Mouse (Mus musculus) midbrain, postnatal 0 days (tissue): ENCODE measurements around the gene Tubb4b. TPM values are rescaled to one million over a fixed set of nuclear protein-coding genes. Genes with fewer than 3 reads are reported as not detected.

Experiments
- ATAC-seq: fragments of 200-750 bp; cut with Nextera tagmentation; 2 replicates; pipeline ENCODE4 v1.8.0; 2017; ENCODE audit warnings: moderate number of reproducible peaks, mild to moderate bottlenecking, moderate TSS enrichment, moderate library complexity; ENCODE audit not compliant: low FRiP score
- DNase-seq: peaks from one replicate; pipeline ENCODE4 v3.0.0-alpha.2; 2015; ENCODE audit warnings: low spot score
- H3K27ac ChIP-seq: fragments of 300-500 bp; sonication (generic); 2 replicates; pipeline ENCODE4 v1.5.1; 2014; ENCODE audit warnings: low read depth, mild to moderate bottlenecking, low read length, mixed read lengths
- H3K27me3 ChIP-seq: fragments of 300-500 bp; sonication (generic); 2 replicates; pipeline ENCODE4 v1.6.1; 2014; ENCODE audit warnings: low read length, control low read depth, mixed read lengths; ENCODE audit not compliant: insufficient read depth
- H3K36me3 ChIP-seq: fragments of 300-500 bp; sonication (generic); 2 replicates; pipeline ENCODE4 v1.6.1; 2014; ENCODE audit warnings: low read length, control low read depth, mixed read lengths; ENCODE audit not compliant: insufficient read depth
- H3K4me1 ChIP-seq: fragments of 300-500 bp; sonication (generic); 2 replicates; pipeline ENCODE4 v1.6.1; 2014; ENCODE audit warnings: mild to moderate bottlenecking, control low read depth, antibody characterized with exemption, low read length, mixed read lengths; ENCODE audit not compliant: insufficient read depth
- H3K4me2 ChIP-seq: fragments of 300-500 bp; sonication (generic); 2 replicates; pipeline ENCODE4 v1.6.1; 2014; ENCODE audit warnings: low read depth, mild to moderate bottlenecking, low read length, mixed read lengths; ENCODE audit not compliant: poor library complexity, severe bottlenecking
- H3K4me3 ChIP-seq: fragments of 300-500 bp; sonication (generic); 2 replicates; pipeline ENCODE4 v1.5.1; 2014; ENCODE audit warnings: low read depth, mild to moderate bottlenecking, low read length, moderate library complexity
- H3K9ac ChIP-seq: fragments of 300-500 bp; sonication (generic); replicated peaks from 2 replicates; pipeline ENCODE4 v1.6.1; 2014; ENCODE audit warnings: mild to moderate bottlenecking, low read length, moderate library complexity, mixed read lengths; ENCODE audit not compliant: poor library complexity, severe bottlenecking
- H3K9me3 ChIP-seq: fragments of 300-500 bp; sonication (generic); 2 replicates; pipeline ENCODE4 v1.6.1; 2016; ENCODE audit warnings: low read length, control low read depth
- CTCF ChIP-seq: IDR thresholded peaks from 2 replicates; pipeline ENCODE4 v1.5.1; 2016; ENCODE audit warnings: antibody characterized with exemption, mild to moderate bottlenecking
- WGBS: fragments of 180-500 bp; shearing (Covaris S2); extraction: QIAGEN DNeasy Blood & Tissue Kit; methylation state at CpG from one replicate; pipeline ENCODE4 v1.1.7; 2014; 5-methylcytosine and 5-hydroxymethylcytosine counted together
- polyA plus RNA-seq: library from polyadenylated mRNA; unstranded; fragments of >200 nt; fragmentation: Nextera tagmentation; extraction: Ambion mirVana; gene quantifications from 2 replicates; pipeline ENCODE4 v1.2.1, GENCODE M21; 2015
- total RNA-seq: library from RNA; depleted of rRNA; stranded (reverse); fragments of >200 nt; gene quantifications from 2 replicates; pipeline ENCODE4 v1.2.3, GENCODE M21; 2014

The Tubb4b gene
- total and polyA plus RNA-seq, 2 experiments from 2014 or later: 461 to 625 TPM

GRCm38 (mm10) chr2:25238106-25238505 is 13.6 kb upstream of the Tubb4b start:
- TF ChIP-seq CTCF: no peak
- Histone ChIP-seq H3K27me3 (no peaks in the 10 kb centered on the region; the same call in 1 of the 2 replicates), H3K27ac (no peak overlapping the region), H3K36me3 (no peaks in the 10 kb centered on the region), H3K4me2 (no peak overlapping the region), H3K4me1 (peaks cover 8% of the 10 kb centered on the region; the same call in 1 of the 2 replicates), H3K4me3 (no peak overlapping the region), H3K9me3 (no peaks in the 10 kb centered on the region), H3K9ac (no peak overlapping the region)
- ATAC-seq (no peak), DNase-seq (no peak)

- H3K9ac ChIP-seq: no peak overlapping the region
- H3K27ac ChIP-seq: no peak overlapping the region
- DNase-seq (no peak), ATAC-seq (no peak)
- no peak overlapping the region for H3K4me2 ChIP-seq
- no peaks in the 10 kb centered on the region for H3K36me3 ChIP-seq
- WGBS: 68% methylated on average over 4 of the region's 4 CpGs
- H3K4me3 ChIP-seq: no peak overlapping the region
- TF ChIP-seq CTCF: no peak
- H3K27me3 ChIP-seq: no peaks in the 10 kb centered on the region; the same call in 1 of the 2 replicates
- peaks cover 5% of the 10 kb centered on the region; the same call in 1 of the 2 replicates for H3K4me1 ChIP-seq
- H3K9me3 ChIP-seq: no peaks in the 10 kb centered on the region
Measured at GRCm38 (mm10) chr2:25237522-25237921, 13.0 kb upstream of the Tubb4b start.

- Histone ChIP-seq H3K27ac (no peak within 1 kb of the TSS), H3K4me3 (no peak within 1 kb of the TSS), H3K27me3 (no peaks in the 10 kb centered on the region; the same call in 1 of the 2 replicates), H3K36me3 (no peaks in the 10 kb centered on the region), H3K9me3 (no peaks in the 10 kb centered on the region), H3K4me2 (no peak within 1 kb of the TSS), H3K4me1 (peaks cover 4% of the 10 kb centered on the region; the same call in 1 of the 2 replicates), H3K9ac (no peak within 1 kb of the TSS)
- 38% methylated on average over 8 of the region's 8 CpGs for WGBS
- no peak for ATAC-seq
- TF ChIP-seq CTCF: no peak
- no peak for DNase-seq
Measured at GRCm38 (mm10) chr2:25236614-25237013, 12.1 kb upstream of the Tubb4b start, which contains the start of gene Rnf224. Gene Rnf224, minus strand, starts transcription at chr2:25236787.

GRCm38 (mm10) chr2:25234551-25235220 is 10.2 kb upstream of the Tubb4b start:
- ATAC-seq: no peak

GRCm38 (mm10) chr2:25234050-25234449 is 9.5 kb upstream of the Tubb4b start, which contains the start of gene Slc34a3:
Gene Slc34a3, minus strand, starts transcription at chr2:25234364.
- no peak within 1 kb of the TSS for H3K27ac ChIP-seq
- DNase-seq (no peak), ATAC-seq (no peak)
- H3K36me3 ChIP-seq: no peaks in the 10 kb centered on the region
- no peak within 1 kb of the TSS for H3K4me3 ChIP-seq
- no peaks in the 10 kb centered on the region; the same call in 1 of the 2 replicates for H3K4me1 ChIP-seq
- no peak within 1 kb of the TSS for H3K9ac ChIP-seq
- no peak within 1 kb of the TSS for H3K4me2 ChIP-seq
- no peaks in the 10 kb centered on the region for H3K9me3 ChIP-seq
- 87% methylated on average over 3 of the region's 3 CpGs for WGBS
- TF ChIP-seq CTCF: no peak
- no peaks in the 10 kb centered on the region; the same call in 1 of the 2 replicates for H3K27me3 ChIP-seq

More at GRCm38 (mm10) chr2:25234551-25235220, 10.2 kb upstream of the Tubb4b start:
- Histone ChIP-seq H3K27me3 (no peaks in the 10 kb centered on the region; the same call in 1 of the 2 replicates), H3K9me3 (no peaks in the 10 kb centered on the region), H3K27ac (no peak overlapping the region), H3K4me3 (no peak overlapping the region), H3K36me3 (no peaks in the 10 kb centered on the region), H3K9ac (no peak overlapping the region), H3K4me1 (no peaks in the 10 kb centered on the region), H3K4me2 (no peak overlapping the region)
- WGBS: 74% methylated on average over 5 of the region's 5 CpGs
- DNase-seq: no peak
- TF ChIP-seq CTCF: no peak

GRCm38 (mm10) chr2:25233421-25233820 is 8.9 kb upstream of the Tubb4b start:
- Histone ChIP-seq H3K4me2 (no peak overlapping the region), H3K9me3 (no peaks in the 10 kb centered on the region), H3K27ac (no peak overlapping the region), H3K4me3 (no peak overlapping the region), H3K4me1 (no peaks in the 10 kb centered on the region; the same call in 1 of the 2 replicates), H3K27me3 (no peaks in the 10 kb centered on the region; the same call in 1 of the 2 replicates), H3K9ac (no peak overlapping the region), H3K36me3 (no peaks in the 10 kb centered on the region)
- no peak for TF ChIP-seq CTCF
- whole genome bisulfite sequencing: 78% methylated on average over 4 of the region's 4 CpGs
- ATAC-seq (no peak), DNase-seq (no peak)
